In genomic region chr7:58397992-58398391, GRCm38 (mm10) we compare ENCODE assay signal across 8 mouse cellular contexts.
A peak's percentile ranks its signal among the peaks of the same experiment; 100 is the strongest.
DNase-seq lines count a peak whose midpoint lies in the region; ATAC-seq and TF ChIP-seq lines count a peak whose summit lies in the region.

No protein-coding gene starts in this region.

- H3K27ac ChIP-seq in cerebellum, adult 2 months (ENCODE audit: insufficient read depth, low read length), result peak overlapping the region; percentile 81
- peak overlapping the region; percentile 98 for H3K27ac ChIP-seq in forebrain, postnatal 0 days (ENCODE audit: low read depth, low read length)
- H3K27ac ChIP-seq in midbrain, embryonic 10.5 days (replicated peaks), result peak overlapping the region; percentile 93

- 5% methylated on average over 6 of the region's 6 CpGs for WGBS in cerebellum, adult 2 months
- WGBS in forebrain, postnatal 0 days, result 3% methylated on average over 6 of the region's 6 CpGs
- WGBS in midbrain, embryonic 10.5 days, result 23% methylated on average over 6 of the region's 6 CpGs

- H3K9ac ChIP-seq in forebrain, postnatal 0 days, result peak overlapping the region; percentile 74

- peak; percentile 29 for DNase-seq in cerebellum, adult 2 months
- no peak for DNase-seq in cerebellum, adult 11 months
- peak; percentile 67 for DNase-seq in forebrain, postnatal 0 days
- peak; percentile 22 for DNase-seq in midbrain, embryonic 10.5 days (ENCODE audit: low spot score)
- DNase-seq in adrenal gland, adult 8-10 months, result no peak
- no peak for DNase-seq in right cerebral cortex, postnatal 14 days
- no peak for DNase-seq in urinary bladder, adult 2 months (ENCODE audit: low spot score)

- no peaks in the 10 kb centered on the region for H3K27me3 ChIP-seq in cerebellum, adult 2 months (ENCODE audit: control insufficient read depth, insufficient read depth, low read length)
- H3K27me3 ChIP-seq in E14TG2a.4 (ENCODE audit: insufficient read depth, low read length), result no peaks in the 10 kb centered on the region
- H3K27me3 ChIP-seq in forebrain, postnatal 0 days (ENCODE audit: insufficient read depth, low read length), result no peaks in the 10 kb centered on the region
- H3K27me3 ChIP-seq in midbrain, embryonic 10.5 days (ENCODE audit: low read depth, poor library complexity, severe bottlenecking), result no peaks in the 10 kb centered on the region

- peaks cover 3% of the 10 kb centered on the region for H3K4me1 ChIP-seq in cerebellum, adult 2 months (ENCODE audit: control insufficient read depth, insufficient read depth, low read length)
- H3K4me1 ChIP-seq in E14TG2a.4 (replicated peaks; ENCODE audit: low read depth, low read length), result peaks cover 18% of the 10 kb centered on the region
- H3K4me1 ChIP-seq in forebrain, postnatal 0 days (ENCODE audit: insufficient read depth), result peaks cover 8% of the 10 kb centered on the region
- H3K4me1 ChIP-seq in midbrain, embryonic 10.5 days, result peaks cover 15% of the 10 kb centered on the region

- no peaks in the 10 kb centered on the region for H3K9me3 ChIP-seq in E14TG2a.4 (ENCODE audit: low read length)
- no peaks in the 10 kb centered on the region for H3K9me3 ChIP-seq in forebrain, postnatal 0 days (ENCODE audit: low read length)
- no peaks in the 10 kb centered on the region for H3K9me3 ChIP-seq in midbrain, embryonic 10.5 days (replicated peaks)

- no peaks in the 10 kb centered on the region for H3K36me3 ChIP-seq in E14TG2a.4 (ENCODE audit: insufficient read depth, low read length)
- H3K36me3 ChIP-seq in forebrain, postnatal 0 days (ENCODE audit: insufficient read depth), result no peaks in the 10 kb centered on the region
- H3K36me3 ChIP-seq in midbrain, embryonic 10.5 days, result no peaks in the 10 kb centered on the region

- no peak for ATAC-seq in forebrain, postnatal 0 days

- TF ChIP-seq POLR2A in cerebellum, adult 2 months (IDR thresholded peaks at IDR 0.05; ENCODE audit: borderline replicate concordance, insufficient read depth, low read length), result no peak

- peak overlapping the region; percentile 51 for H3K4me2 ChIP-seq in forebrain, postnatal 0 days (ENCODE audit: low read depth)

- H3K4me3 ChIP-seq in cerebellum, adult 2 months (replicated peaks; ENCODE audit: insufficient read depth, low read depth, low read length), result peak overlapping the region; percentile 17
- H3K4me3 ChIP-seq in E14TG2a.4 (replicated peaks; ENCODE audit: low read length), result peak overlapping the region; percentile 80
- peak overlapping the region; percentile 47 for H3K4me3 ChIP-seq in forebrain, postnatal 0 days (ENCODE audit: low read depth, low read length)
- H3K4me3 ChIP-seq in midbrain, embryonic 10.5 days, result peak overlapping the region; percentile 58

- TF ChIP-seq CTCF in cerebellum, adult 2 months (IDR thresholded peaks at IDR 0.05; ENCODE audit: borderline replicate concordance, insufficient read depth, low read depth, low read length), result no peak
- TF ChIP-seq CTCF in E14TG2a.4 (conservative IDR thresholded peaks at IDR 0.05; ENCODE audit: low read length), result no peak
- TF ChIP-seq CTCF in forebrain, postnatal 0 days (IDR thresholded peaks at IDR 0.05; ENCODE audit: low read depth), result no peak

Comparison
In these comparisons a context has a peak if more than half of its experiments do, and no peak if none do; other contexts are left out.
1. DNase-seq: peak in cerebellum, adult 2 months (2 of 2), forebrain, postnatal 0 days (single experiment) and midbrain, embryonic 10.5 days (single experiment); none in cerebellum, adult 11 months (single experiment), adrenal gland, adult 8-10 months (single experiment), right cerebral cortex, postnatal 14 days (single experiment) and urinary bladder, adult 2 months (single experiment).
2. H3K4me3 ChIP-seq: peak in every context shown above with its lines; median percentile 80 in E14TG2a.4; 58 in midbrain, embryonic 10.5 days; 47 in forebrain, postnatal 0 days; 17 in cerebellum, adult 2 months.
3. Peak in every context shown above with its lines, with median percentiles within 50 percentile points of each other: H3K27ac ChIP-seq.